In the genomic region with DNA sequence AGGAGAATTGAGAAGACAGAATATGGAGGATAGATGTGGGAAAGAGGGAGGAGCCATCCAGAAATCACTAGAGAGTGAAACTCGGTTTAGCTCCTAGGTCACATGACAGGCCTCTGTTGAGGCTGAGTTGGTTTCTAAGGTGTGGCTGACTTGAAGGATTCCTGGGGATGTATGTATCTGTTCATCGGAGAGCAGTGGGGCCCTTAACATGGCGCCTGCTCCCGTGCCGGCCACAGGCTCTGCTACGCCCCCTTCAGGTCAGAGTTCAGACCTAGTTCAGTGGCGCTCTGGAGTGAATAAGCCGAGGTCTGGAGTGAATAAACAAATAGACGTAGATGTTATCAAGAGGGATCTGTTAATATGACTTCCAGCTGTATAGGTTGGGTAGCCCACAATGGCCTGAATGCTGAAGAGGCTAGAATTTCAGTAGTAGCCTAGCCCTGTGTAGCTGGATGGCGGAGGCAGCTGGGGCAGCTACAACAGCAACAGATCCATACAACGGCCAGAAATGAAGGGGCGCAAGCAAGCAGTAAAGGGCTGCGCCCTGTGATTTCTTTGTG, we compare ENCODE assay signal across 23 mouse cellular contexts.
DNase-seq lines count a peak whose midpoint lies in the region; ATAC-seq and TF ChIP-seq lines count a peak whose summit lies in the region.
"Had no signal": no experiment of that assay in that cellular context is flagged by ENCODE, and none has a peak within 500 bp of the region (broad histone marks: within the 10 kb centered on the region; RNA-seq: fewer than 3 reads in every experiment).

No protein-coding gene starts in this region.

- H3K36me3 ChIP-seq in lung, embryonic 14.5 days (ENCODE audit: insufficient read depth) = no peaks in the 10 kb centered on the region
- H3K36me3 ChIP-seq in E14TG2a.4 (ENCODE audit: insufficient read depth, low read length) (no peaks in the 10 kb centered on the region), myocyte (ENCODE audit: control insufficient read depth, insufficient read depth) (no peaks in the 10 kb centered on the region)
- H3K36me3 ChIP-seq: embryonic facial prominence, embryonic 15.5 days; hindbrain, embryonic 10.5 days; limb, embryonic 12.5 days; midbrain, embryonic 10.5 days; neural tube, embryonic 13.5 days had no signal

- no peak for DNase-seq in lung, embryonic 14.5 days
- no peak for DNase-seq in lung, postnatal 25 days (ENCODE audit: low spot score)
- DNase-seq in ES-CJ7 (ENCODE audit: low read depth, low spot score) = peak; percentile 64
- DNase-seq: adrenal gland, postnatal 14 days; cerebellum, adult 11 months; cerebellum, postnatal 10 days; gastrocnemius, postnatal 14 days; heart, postnatal 14 days; kidney, postnatal 25 days; liver, postnatal 0 days; lung, postnatal 14 days; right cerebral cortex, postnatal 4 days had no signal

- H3K9me3 ChIP-seq in lung, embryonic 14.5 days (ENCODE audit: low read depth, low read length) = no peaks in the 10 kb centered on the region
- no peaks in the 10 kb centered on the region for H3K9me3 ChIP-seq in E14TG2a.4 (ENCODE audit: low read length)
- H3K9me3 ChIP-seq: embryonic facial prominence, embryonic 15.5 days; forebrain, embryonic 13.5 days; hindbrain, embryonic 10.5 days; limb, embryonic 12.5 days; midbrain, embryonic 10.5 days; neural tube, embryonic 13.5 days had no signal

- no peak for TF ChIP-seq POLR2A in myocyte (IDR thresholded peaks at IDR 0.05; ENCODE audit: insufficient read length, low read depth)

- WGBS in lung, embryonic 14.5 days = 54% methylated on average over 13 of the region's 13 CpGs

- TF ChIP-seq CTCF in lung, embryonic 14.5 days (IDR thresholded peaks at IDR 0.05; ENCODE audit: low read depth) = 0 out of 2 replicates have a peak, but pooled peaks have one; percentile 8
- peak; percentile 38 for TF ChIP-seq CTCF in E14TG2a.4 (conservative IDR thresholded peaks at IDR 0.05; ENCODE audit: low read length)

- H3K4me3 ChIP-seq in lung, embryonic 14.5 days (ENCODE audit: low read depth, low read length) = no peak overlapping the region
- H3K4me3 ChIP-seq in E14TG2a.4 (replicated peaks; ENCODE audit: low read length) (no peak overlapping the region), myocyte (no peak overlapping the region)
- H3K4me3 ChIP-seq: embryonic facial prominence, embryonic 15.5 days; forebrain, embryonic 13.5 days; hindbrain, embryonic 10.5 days; limb, embryonic 12.5 days; midbrain, embryonic 10.5 days; neural tube, embryonic 13.5 days had no signal

- H3K4me2 ChIP-seq in lung, embryonic 14.5 days = no peak overlapping the region
- no peak overlapping the region for H3K4me2 ChIP-seq in myocyte (ENCODE audit: low read depth)
- H3K4me2 ChIP-seq: embryonic facial prominence, embryonic 15.5 days; forebrain, embryonic 13.5 days; limb, embryonic 12.5 days; neural tube, embryonic 13.5 days had no signal

- no peak for ATAC-seq in lung, embryonic 14.5 days (ENCODE audit: insufficient read depth)
- no peak for ATAC-seq in inflammation-experienced regulatory T-cells, adult 6 months
- ATAC-seq: forebrain, embryonic 13.5 days; hindbrain, embryonic 16.5 days; intestine, embryonic 16.5 days; liver, postnatal 0 days had no signal

- H3K27ac ChIP-seq in lung, embryonic 14.5 days (ENCODE audit: low read depth) = no peak overlapping the region
- H3K27ac ChIP-seq: embryonic facial prominence, embryonic 15.5 days; forebrain, embryonic 13.5 days; hindbrain, embryonic 10.5 days; limb, embryonic 12.5 days; midbrain, embryonic 10.5 days; neural tube, embryonic 13.5 days had no signal

- H3ac ChIP-seq in myocyte (ENCODE audit: control insufficient read depth, insufficient read length) = no peak overlapping the region

- no peaks in the 10 kb centered on the region for H3K27me3 ChIP-seq in lung, embryonic 14.5 days (ENCODE audit: insufficient read depth, low read length)
- H3K27me3 ChIP-seq in E14TG2a.4 (ENCODE audit: insufficient read depth, low read length) (no peaks in the 10 kb centered on the region), myocyte (ENCODE audit: control insufficient read depth, insufficient read depth, insufficient read length) (no peaks in the 10 kb centered on the region)
- H3K27me3 ChIP-seq: embryonic facial prominence, embryonic 15.5 days; forebrain, embryonic 13.5 days; limb, embryonic 12.5 days; neural tube, embryonic 13.5 days had no signal

- no peaks in the 10 kb centered on the region for H3K79me2 ChIP-seq in myocyte (ENCODE audit: control insufficient read depth, insufficient read depth)

- H3K4me1 ChIP-seq in lung, embryonic 14.5 days (ENCODE audit: insufficient read depth) = peaks cover 11% of the 10 kb centered on the region
- H3K4me1 ChIP-seq in E14TG2a.4 (replicated peaks; ENCODE audit: low read depth, low read length) = peaks cover 48% of the 10 kb centered on the region

- H3K9ac ChIP-seq in lung, embryonic 14.5 days = no peak overlapping the region
- H3K9ac ChIP-seq: embryonic facial prominence, embryonic 15.5 days; forebrain, embryonic 13.5 days; limb, embryonic 12.5 days; liver, postnatal 0 days; neural tube, embryonic 13.5 days had no signal

TF ChIP-seq in myocyte, 11 proteins besides CTCF, POLR2A, EP300 and RAD21:
- TF ChIP-seq USF1 (IDR thresholded peaks at IDR 0.05; ENCODE audit: low read depth) = peak; percentile 29
- no peak for TF ChIP-seq E2F4 (IDR thresholded peaks at IDR 0.05; ENCODE audit: insufficient read depth)
- no peak for TF ChIP-seq SRF (IDR thresholded peaks at IDR 0.05; ENCODE audit: control insufficient read depth, insufficient read length, low read depth)
- TF ChIP-seq TCF12 (IDR thresholded peaks at IDR 0.05; ENCODE audit: insufficient read depth, poor library complexity, severe bottlenecking) = no peak
